Mouse (Mus musculus) kidney, adult 2 months (tissue): ENCODE measurements around the gene Eml2. TPM values are rescaled to one million over a fixed set of nuclear protein-coding genes. Genes with fewer than 3 reads are reported as not detected.

Source experiments
- DNase-seq: peaks from one replicate; pipeline ENCODE4 v3.0.0; 2021
- H3K27ac ChIP-seq: fragments of 200-500 bp; 2 replicates; pipeline ENCODE4 v1.5.1; 2012; ENCODE audit warnings: low read depth, low read length, control low read depth, inconsistent platforms; ENCODE audit not compliant: insufficient read depth
- H3K27me3 ChIP-seq: fragments of 200-500 bp; replicated peaks from 2 replicates; pipeline ENCODE4 v1.6.1; 2012; ENCODE audit warnings: mild to moderate bottlenecking, moderate library complexity, low read length, inconsistent platforms; ENCODE audit not compliant: control insufficient read depth, insufficient read depth
- H3K36me3 ChIP-seq: fragments of 200-500 bp; 2 replicates; pipeline ENCODE4 v1.6.1; 2012; ENCODE audit warnings: mild to moderate bottlenecking, moderate library complexity, low read length, inconsistent platforms; ENCODE audit not compliant: control insufficient read depth, insufficient read depth
- H3K4me1 ChIP-seq: fragments of 200-500 bp; 2 replicates; pipeline ENCODE4 v1.6.1; 2011; ENCODE audit warnings: low read length; ENCODE audit not compliant: control insufficient read depth, insufficient read depth
- H3K4me3 ChIP-seq: fragments of 200-500 bp; 2 replicates; pipeline ENCODE4 v1.5.1; 2011; ENCODE audit warnings: mild to moderate bottlenecking, low read depth, low read length, control low read depth; ENCODE audit not compliant: insufficient read depth
- CTCF ChIP-seq: fragments of 200-500 bp; conservative IDR thresholded peaks from 2 replicates; pipeline ENCODE4 v1.5.1; 2011; ENCODE audit warnings: low read depth, mild to moderate bottlenecking, control low read depth, low read length, moderate library complexity, mixed read lengths; ENCODE audit not compliant: insufficient read depth, insufficient read length
- POLR2A ChIP-seq: fragments of 200-500 bp; IDR thresholded peaks from one replicate; pipeline ENCODE4 v1.6.1; 2011; ENCODE audit warnings: low read depth, low read length, control low read depth
- WGBS: fragments of 180-500 bp; shearing (Covaris S2); methylation state at CpG from one replicate; pipeline ENCODE4 v1.1.7; 2018; 5-methylcytosine and 5-hydroxymethylcytosine counted together
- polyA plus RNA-seq: library from polyadenylated mRNA; depleted of rRNA; stranded (reverse); fragments of >200 nt; gene quantifications from 2 replicates; pipeline ENCODE4 v1.2.3, GENCODE M21; 2012; rRNA removed

The Eml2 gene
- polyA plus RNA-seq = 38.8 and 39.0 TPM in 2 replicates

- H3K27me3 ChIP-seq = no peaks in the 10 kb centered on the region; the same call in none of the 2 replicates
- no peak within 1 kb of the TSS for H3K4me3 ChIP-seq
- H3K36me3 ChIP-seq = no peaks in the 10 kb centered on the region
- TF ChIP-seq POLR2A (no peak), CTCF (no peak)
- no peak within 1 kb of the TSS for H3K27ac ChIP-seq
- DNase-seq = peak; percentile 46
- peaks cover 2% of the 10 kb centered on the region; the same call in 1 of the 2 replicates for H3K4me1 ChIP-seq
- WGBS = 3% methylated on average over 30 of the region's 30 CpGs
These were observed at the start of gene Eml2 for GRCm38 (mm10) chr7:19175708-19176515. Eml2 (plus strand) TSS chr7:19176421.

GRCm38 (mm10) chr7:19127744-19128143 is 48.5 kb upstream of the Eml2 start:
- DNase-seq = no peak
- H3K36me3 ChIP-seq = no peaks in the 10 kb centered on the region
- 77% methylated on average over 5 of the region's 5 CpGs for WGBS
- H3K27ac ChIP-seq = no peak overlapping the region
- TF ChIP-seq POLR2A (no peak), CTCF (no peak)
- H3K4me3 ChIP-seq = no peak overlapping the region
- H3K4me1 ChIP-seq = peaks cover 15% of the 10 kb centered on the region; the same call in 1 of the 2 replicates
- no peaks in the 10 kb centered on the region for H3K27me3 ChIP-seq

- H3K27ac ChIP-seq = no peak overlapping the region
- no peaks in the 10 kb centered on the region for H3K36me3 ChIP-seq
- DNase-seq = no peak
- TF ChIP-seq POLR2A (no peak), CTCF (no peak)
- no peaks in the 10 kb centered on the region for H3K27me3 ChIP-seq
- H3K4me1 ChIP-seq = peaks cover 9% of the 10 kb centered on the region; the same call in 1 of the 2 replicates
- WGBS = 91% methylated on average over 5 of the region's 5 CpGs
- H3K4me3 ChIP-seq = no peak overlapping the region
These were observed 46.8 kb upstream of the Eml2 start for GRCm38 (mm10) chr7:19129396-19129795.

- 19% methylated on average over 4 of the region's 4 CpGs for WGBS
- Histone ChIP-seq H3K36me3 (no peaks in the 10 kb centered on the region), H3K27me3 (no peaks in the 10 kb centered on the region), H3K4me3 (no peak overlapping the region), H3K4me1 (peaks cover 7% of the 10 kb centered on the region; the same call in 1 of the 2 replicates), H3K27ac (peak overlapping the region; percentile 91; the same call in 1 of the 2 replicates)
- no peak for DNase-seq
- no peak for TF ChIP-seq POLR2A
- 0 out of 2 replicates have a peak, but pooled peaks have one; percentile 3 for TF ChIP-seq CTCF
These were observed 45.6 kb upstream of the Eml2 start for GRCm38 (mm10) chr7:19130657-19131056.

GRCm38 (mm10) chr7:19131324-19131848 is 44.8 kb upstream of the Eml2 start:
- TF ChIP-seq CTCF = peak; percentile 66
- TF ChIP-seq POLR2A = no peak
- Histone ChIP-seq H3K4me1 (peaks cover 7% of the 10 kb centered on the region; the same call in 1 of the 2 replicates), H3K27ac (peak overlapping the region; percentile 91), H3K27me3 (no peaks in the 10 kb centered on the region), H3K4me3 (peak overlapping the region; percentile 54), H3K36me3 (peaks cover 1% of the 10 kb centered on the region; the same call in 1 of the 2 replicates)
- under 1% methylated on average over 39 of the region's 39 CpGs for WGBS
- DNase-seq = peak; percentile 99

- H3K36me3 ChIP-seq = peaks cover 1% of the 10 kb centered on the region; the same call in 1 of the 2 replicates
- TF ChIP-seq POLR2A = no peak
- TF ChIP-seq CTCF = no peak
- H3K4me3 ChIP-seq = no peak overlapping the region
- H3K27ac ChIP-seq = no peak overlapping the region
- H3K27me3 ChIP-seq = no peaks in the 10 kb centered on the region
- DNase-seq = no peak
- WGBS = 98% methylated on average over 13 of the region's 13 CpGs
- peaks cover 3% of the 10 kb centered on the region; the same call in 1 of the 2 replicates for H3K4me1 ChIP-seq
These were observed 40.1 kb upstream of the Eml2 start for GRCm38 (mm10) chr7:19136168-19136567.

- 91% methylated on average over 38 of the region's 38 CpGs for WGBS
- peaks cover 1% of the 10 kb centered on the region; the same call in 1 of the 2 replicates for H3K36me3 ChIP-seq
These were observed 39.4 kb upstream of the Eml2 start for GRCm38 (mm10) chr7:19136673-19137334.

More at GRCm38 (mm10) chr7:19136673-19137334, 39.4 kb upstream of the Eml2 start:
- Histone ChIP-seq H3K27me3 (no peaks in the 10 kb centered on the region), H3K4me1 (peaks cover 2% of the 10 kb centered on the region; the same call in 1 of the 2 replicates), H3K4me3 (no peak overlapping the region), H3K27ac (no peak overlapping the region)
- no peak for TF ChIP-seq CTCF
- TF ChIP-seq POLR2A = no peak
- DNase-seq = no peak
